Mouse (Mus musculus): ENCODE data around the gene 1700001O22Rik.

- TF ChIP-seq CTCF (IDR thresholded peaks at IDR 0.05; ENCODE audit: low read depth, low read length) (no peak), POLR2A (IDR thresholded peaks at IDR 0.05; ENCODE audit: insufficient read depth, low read length) (no peak), EP300 (IDR thresholded peaks at IDR 0.05; ENCODE audit: insufficient read depth, low read depth, low read length) (no peak)
These were observed 47.3 kb downstream of the 1700001O22Rik start for GRCm38 (mm10) chr2:30755985-30756765.
